Mouse (Mus musculus) forebrain, embryonic 13.5 days (tissue): ENCODE measurements around the gene Olfr527. TPM values are rescaled to one million over a fixed set of nuclear protein-coding genes. Genes with fewer than 3 reads are reported as not detected.

Source experiments
- ATAC-seq: fragments of 200-750 bp; cut with Nextera tagmentation; 2 replicates; pipeline ENCODE4 v1.8.0; 2017
- H3K27ac ChIP-seq: fragments of 300-500 bp; sonication (generic); 2 replicates; pipeline ENCODE4 v1.5.1; 2015; ENCODE audit warnings: inconsistent platforms, mild to moderate bottlenecking, moderate library complexity
- H3K27me3 ChIP-seq: fragments of 300-500 bp; sonication (generic); 2 replicates; pipeline ENCODE4 v1.6.1; 2015; ENCODE audit warnings: mild to moderate bottlenecking, inconsistent platforms
- H3K36me3 ChIP-seq: fragments of 300-500 bp; sonication (generic); 2 replicates; pipeline ENCODE4 v1.6.1; 2015; ENCODE audit warnings: mild to moderate bottlenecking, inconsistent platforms; ENCODE audit not compliant: poor library complexity, severe bottlenecking
- H3K4me1 ChIP-seq: fragments of 300-500 bp; sonication (generic); 2 replicates; pipeline ENCODE4 v1.6.1; 2015; ENCODE audit warnings: inconsistent platforms
- H3K4me2 ChIP-seq: fragments of 300-500 bp; sonication (generic); 2 replicates; pipeline ENCODE4 v1.6.1; 2015; ENCODE audit warnings: inconsistent platforms, mild to moderate bottlenecking, moderate library complexity
- H3K4me3 ChIP-seq: fragments of 300-500 bp; sonication (generic); 2 replicates; pipeline ENCODE4 v1.5.1; 2015; ENCODE audit warnings: mild to moderate bottlenecking, inconsistent platforms
- H3K9ac ChIP-seq: fragments of 300-500 bp; sonication (generic); 2 replicates; pipeline ENCODE4 v1.6.1; 2015; ENCODE audit warnings: mild to moderate bottlenecking, inconsistent platforms
- H3K9me3 ChIP-seq: fragments of 300-500 bp; sonication (generic); replicated peaks from 2 replicates; pipeline ENCODE4 v1.6.1; 2016; ENCODE audit warnings: inconsistent platforms
- WGBS: fragments of 180-500 bp; shearing (Covaris S2); methylation state at CpG from one replicate; pipeline ENCODE4 v1.1.7; 2015; 5-methylcytosine and 5-hydroxymethylcytosine counted together
- polyA plus RNA-seq: library from polyadenylated mRNA; unstranded; fragments of >200 nt; fragmentation: Nextera tagmentation; extraction: Ambion mirVana; gene quantifications from 2 replicates; pipeline ENCODE4 v1.2.1, GENCODE M21; 2015

The Olfr527 gene
- not detected in 2 replicates for polyA plus RNA-seq

DNA sequence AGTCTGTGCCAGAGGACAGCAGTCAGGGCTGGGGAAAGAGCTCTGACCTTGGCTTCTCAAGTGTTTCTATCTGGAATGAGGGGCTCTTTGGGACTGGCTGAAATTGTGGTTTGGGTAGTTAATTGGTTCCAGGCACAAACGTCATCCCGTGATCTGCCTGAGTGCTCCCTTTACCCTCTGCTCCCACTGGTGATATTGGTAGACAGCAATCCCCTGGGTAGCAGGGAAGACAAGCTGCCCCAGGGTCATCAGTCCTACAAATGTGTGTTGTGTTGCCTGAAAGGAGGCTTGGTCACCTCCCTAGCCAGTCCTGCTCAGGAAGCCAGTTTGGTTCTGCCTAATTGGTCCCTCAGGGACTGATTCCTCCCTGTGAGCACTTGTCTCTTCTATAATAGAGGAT is at the start of gene Olfr527:
Gene Olfr527, plus strand, starts transcription at position 301 of the 400 bp plus-strand sequence.
- H3K36me3 ChIP-seq, result no peaks in the 10 kb centered on the region
- no peaks in the 10 kb centered on the region for H3K9me3 ChIP-seq
- H3K4me2 ChIP-seq, result no peak within 1 kb of the TSS
- WGBS, result 80% methylated on average over 2 of the region's 2 CpGs
- no peak for ATAC-seq
- H3K27ac ChIP-seq, result no peak within 1 kb of the TSS
- H3K4me1 ChIP-seq, result no peaks in the 10 kb centered on the region
- no peak within 1 kb of the TSS for H3K4me3 ChIP-seq
- no peak within 1 kb of the TSS for H3K9ac ChIP-seq
- H3K27me3 ChIP-seq, result no peaks in the 10 kb centered on the region

DNA sequence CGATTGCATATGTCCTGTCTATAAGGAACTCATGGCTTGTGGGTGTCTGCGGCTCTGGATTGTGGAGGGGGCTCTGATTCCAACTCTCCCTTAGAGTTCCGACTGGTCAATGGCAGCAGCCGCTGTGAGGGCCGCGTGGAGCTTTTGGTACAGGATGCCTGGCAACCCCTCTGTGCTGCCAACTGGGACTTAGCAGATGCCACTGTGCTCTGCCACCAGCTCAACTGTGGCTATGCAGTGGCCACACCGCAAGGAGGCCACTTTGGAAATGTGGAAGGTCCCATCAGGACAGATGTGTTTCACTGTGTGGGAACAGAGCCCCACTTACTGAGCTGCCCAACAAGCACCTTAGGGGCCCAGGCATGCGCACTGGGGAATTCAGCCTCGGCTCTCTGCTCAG is 38.1 kb upstream of the Olfr527 start:
- H3K4me1 ChIP-seq, result no peaks in the 10 kb centered on the region
- H3K27me3 ChIP-seq, result no peaks in the 10 kb centered on the region
- no peak overlapping the region for H3K4me3 ChIP-seq
- WGBS, result 90% methylated on average over 9 of the region's 9 CpGs
- H3K4me2 ChIP-seq, result no peak overlapping the region
- no peaks in the 10 kb centered on the region for H3K9me3 ChIP-seq
- no peak overlapping the region for H3K9ac ChIP-seq
- ATAC-seq, result no peak
- no peak overlapping the region for H3K27ac ChIP-seq
- H3K36me3 ChIP-seq, result no peaks in the 10 kb centered on the region

DNA sequence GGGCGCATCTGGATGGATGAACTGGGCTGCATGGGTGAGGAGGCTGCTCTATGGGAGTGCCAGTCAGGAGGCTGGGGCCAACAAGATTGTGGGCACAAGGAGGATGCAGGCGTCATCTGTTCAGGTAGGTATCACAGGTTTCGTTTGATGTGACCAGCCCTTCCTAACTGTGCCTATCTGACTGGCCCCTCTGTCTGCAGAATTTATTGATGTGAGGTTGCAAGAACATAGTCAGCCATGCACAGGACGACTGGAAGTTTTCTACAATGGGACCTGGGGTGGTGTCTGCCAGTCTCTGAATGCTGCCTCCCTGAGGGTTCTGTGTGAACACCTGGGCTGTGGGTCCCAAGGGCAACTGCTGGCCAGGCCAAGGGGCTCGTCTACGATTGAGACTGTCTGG is 36.9 kb upstream of the Olfr527 start:
- no peak overlapping the region for H3K9ac ChIP-seq
- no peaks in the 10 kb centered on the region for H3K27me3 ChIP-seq
- H3K4me3 ChIP-seq, result no peak overlapping the region
- WGBS, result 75% methylated on average over 6 of the region's 6 CpGs
- no peaks in the 10 kb centered on the region for H3K4me1 ChIP-seq
- no peak for ATAC-seq
- H3K27ac ChIP-seq, result no peak overlapping the region
- H3K4me2 ChIP-seq, result no peak overlapping the region
- H3K36me3 ChIP-seq, result no peaks in the 10 kb centered on the region
- H3K9me3 ChIP-seq, result no peaks in the 10 kb centered on the region

DNA sequence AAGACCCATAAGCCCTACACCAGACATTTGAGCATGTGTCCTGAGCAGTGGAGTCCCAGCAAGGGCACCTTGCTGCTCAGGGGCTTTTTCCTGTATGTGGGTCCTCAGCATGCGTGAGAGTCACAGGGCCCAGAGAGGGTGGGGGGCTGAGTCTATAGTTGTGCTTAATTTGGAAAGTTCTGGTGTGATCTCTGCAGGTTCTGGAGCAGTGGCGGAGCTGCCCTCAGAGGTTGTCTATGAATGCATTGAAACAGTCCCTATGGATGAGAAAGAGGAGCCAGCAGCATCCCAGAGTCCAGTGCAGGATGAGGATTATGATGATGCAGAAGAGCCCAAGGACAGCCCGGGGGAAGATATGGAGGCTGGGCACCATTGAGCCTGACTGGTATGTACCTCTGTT is 34.4 kb upstream of the Olfr527 start:
- no peaks in the 10 kb centered on the region for H3K27me3 ChIP-seq
- H3K9ac ChIP-seq, result no peak overlapping the region
- no peaks in the 10 kb centered on the region for H3K36me3 ChIP-seq
- no peak for ATAC-seq
- no peaks in the 10 kb centered on the region for H3K9me3 ChIP-seq
- H3K4me3 ChIP-seq, result no peak overlapping the region
- no peak overlapping the region for H3K27ac ChIP-seq
- H3K4me1 ChIP-seq, result no peaks in the 10 kb centered on the region
- 94% methylated on average over 3 of the region's 3 CpGs for WGBS
- no peak overlapping the region for H3K4me2 ChIP-seq

DNA sequence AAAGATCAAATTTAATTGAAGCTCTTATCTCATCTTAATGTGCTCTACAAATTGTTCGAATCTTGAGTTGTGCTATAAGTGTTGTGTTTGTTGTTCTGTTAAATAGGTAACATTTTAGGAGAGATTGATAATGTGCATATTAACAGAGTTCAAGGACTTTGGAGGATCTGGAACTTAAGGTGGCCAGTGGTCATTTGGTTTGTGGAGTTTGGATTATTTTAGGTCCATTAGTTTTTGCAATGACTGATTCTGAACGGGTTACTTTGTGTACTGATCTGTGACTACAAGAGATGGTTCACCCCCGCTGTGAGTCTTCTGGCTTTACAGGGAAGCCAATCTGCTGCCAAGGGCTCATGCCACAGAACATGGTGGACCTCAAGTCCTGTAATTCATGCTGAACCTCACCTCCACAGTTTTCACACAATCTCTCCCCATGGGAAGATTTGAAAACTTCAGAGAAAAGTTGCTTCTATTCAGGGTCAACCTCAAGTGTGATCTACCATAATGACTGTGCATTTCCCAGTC is 13.9 kb upstream of the Olfr527 start:
- Histone ChIP-seq H3K9ac (no peak overlapping the region), H3K4me2 (no peak overlapping the region), H3K27ac (no peak overlapping the region), H3K9me3 (no peaks in the 10 kb centered on the region), H3K36me3 (no peaks in the 10 kb centered on the region), H3K4me3 (no peak overlapping the region), H3K27me3 (no peaks in the 10 kb centered on the region), H3K4me1 (no peaks in the 10 kb centered on the region)
- WGBS, result 81% methylated on average over 3 of the region's 3 CpGs
- ATAC-seq, result no peak

- no peak for ATAC-seq
- WGBS, result 38% methylated on average over 1 of the region's 1 CpGs
- no peaks in the 10 kb centered on the region for H3K27me3 ChIP-seq
These were observed 13.3 kb upstream of the Olfr527 start, which contains the start of gene Olfr525 for GRCm38 (mm10) chr7:140320558-140320957. Gene Olfr525, plus strand, starts transcription at chr7:140320858.

GRCm38 (mm10) chr7:140321135-140321534 is 12.7 kb upstream of the Olfr527 start:
- ATAC-seq, result no peak
- no peaks in the 10 kb centered on the region for H3K36me3 ChIP-seq
- no peaks in the 10 kb centered on the region for H3K4me1 ChIP-seq
- no peak overlapping the region for H3K9ac ChIP-seq
- H3K4me2 ChIP-seq, result no peak overlapping the region
- H3K27ac ChIP-seq, result no peak overlapping the region
- H3K4me3 ChIP-seq, result no peak overlapping the region
- no peaks in the 10 kb centered on the region for H3K27me3 ChIP-seq
- no peaks in the 10 kb centered on the region for H3K9me3 ChIP-seq

More at GRCm38 (mm10) chr7:140320558-140320957, 13.3 kb upstream of the Olfr527 start, which contains the start of gene Olfr525:
- Histone ChIP-seq H3K36me3 (no peaks in the 10 kb centered on the region), H3K4me1 (no peaks in the 10 kb centered on the region), H3K9me3 (no peaks in the 10 kb centered on the region), H3K4me2 (no peak within 1 kb of the TSS), H3K9ac (no peak within 1 kb of the TSS), H3K27ac (no peak within 1 kb of the TSS), H3K4me3 (no peak within 1 kb of the TSS)

GRCm38 (mm10) chr7:140329766-140330304 is 4.0 kb upstream of the Olfr527 start:
- no peaks in the 10 kb centered on the region for H3K9me3 ChIP-seq
- 64% methylated on average over 1 of the region's 1 CpGs for WGBS
- H3K27ac ChIP-seq, result no peak overlapping the region
- H3K9ac ChIP-seq, result no peak overlapping the region
- H3K4me3 ChIP-seq, result no peak overlapping the region
- H3K36me3 ChIP-seq, result no peaks in the 10 kb centered on the region
- ATAC-seq, result no peak
- H3K27me3 ChIP-seq, result no peaks in the 10 kb centered on the region
- no peak overlapping the region for H3K4me2 ChIP-seq
- no peaks in the 10 kb centered on the region for H3K4me1 ChIP-seq

DNA sequence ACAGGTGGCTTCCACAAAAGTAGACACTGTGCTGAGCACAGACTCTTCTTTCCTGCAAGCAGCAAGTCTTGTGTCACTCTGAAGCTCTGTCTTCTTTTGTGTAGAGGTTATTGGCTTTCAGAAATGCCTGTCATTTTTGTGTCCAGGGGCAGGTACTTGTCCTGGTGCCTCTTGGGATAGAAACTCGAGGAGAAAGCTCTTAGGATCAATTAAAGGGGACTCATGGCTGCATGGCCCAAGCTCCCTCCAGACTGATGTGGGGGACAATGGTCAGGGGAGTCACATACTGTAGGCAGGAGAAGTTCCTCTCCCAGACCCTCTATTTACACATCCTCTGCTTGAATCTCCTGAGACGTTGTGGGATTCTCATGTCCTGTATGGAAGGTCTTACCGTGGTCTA is 27.8 kb downstream of the Olfr527 start, which contains the start of gene Olfr60:
Gene Olfr60, minus strand, starts transcription at position 101 of the 400 bp plus-strand sequence.
- H3K4me3 ChIP-seq, result no peak within 1 kb of the TSS
- H3K4me1 ChIP-seq, result no peaks in the 10 kb centered on the region
- no peak within 1 kb of the TSS for H3K27ac ChIP-seq
- no peak within 1 kb of the TSS for H3K9ac ChIP-seq
- H3K36me3 ChIP-seq, result no peaks in the 10 kb centered on the region
- H3K9me3 ChIP-seq, result no peaks in the 10 kb centered on the region
- no peak for ATAC-seq
- WGBS, result 69% methylated on average over 3 of the region's 3 CpGs
- no peak within 1 kb of the TSS for H3K4me2 ChIP-seq
- H3K27me3 ChIP-seq, result no peaks in the 10 kb centered on the region

DNA sequence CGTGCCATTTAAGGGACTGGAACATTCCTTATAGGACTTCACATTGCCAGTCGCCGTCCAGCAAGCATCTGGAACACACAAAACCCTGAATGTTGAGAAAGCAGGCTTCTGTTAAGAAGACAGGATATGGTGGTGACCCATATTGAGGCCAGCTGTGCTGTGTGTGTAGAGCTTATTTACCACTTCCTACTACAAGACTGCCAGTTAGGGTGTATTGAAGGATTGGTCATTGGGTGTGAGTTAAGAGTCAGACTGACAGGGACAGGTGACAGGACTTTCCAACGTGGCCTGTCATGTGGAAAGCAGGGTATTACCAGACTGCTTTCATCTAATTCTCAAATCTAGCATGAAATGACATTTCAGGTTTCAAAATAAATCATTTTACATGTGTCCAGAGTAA is 40.5 kb downstream of the Olfr527 start:
- Histone ChIP-seq H3K27me3 (no peaks in the 10 kb centered on the region), H3K4me3 (no peak overlapping the region), H3K4me2 (no peak overlapping the region), H3K9ac (no peak overlapping the region), H3K9me3 (no peaks in the 10 kb centered on the region), H3K27ac (no peak overlapping the region), H3K36me3 (no peaks in the 10 kb centered on the region), H3K4me1 (no peaks in the 10 kb centered on the region)
- 82% methylated on average over 4 of the region's 4 CpGs for WGBS
- no peak for ATAC-seq

GRCm38 (mm10) chr7:140376231-140376630 is 42.4 kb downstream of the Olfr527 start, which contains the start of gene Olfr530:
Gene Olfr530, minus strand, starts transcription at chr7:140376331.
- Histone ChIP-seq H3K27me3 (no peaks in the 10 kb centered on the region), H3K9ac (no peak within 1 kb of the TSS), H3K27ac (no peak within 1 kb of the TSS), H3K36me3 (no peaks in the 10 kb centered on the region), H3K4me3 (no peak within 1 kb of the TSS), H3K9me3 (no peaks in the 10 kb centered on the region), H3K4me2 (no peak within 1 kb of the TSS), H3K4me1 (no peaks in the 10 kb centered on the region)
- no peak for ATAC-seq
- 57% methylated on average over 1 of the region's 1 CpGs for WGBS

GRCm38 (mm10) chr7:140376911-140377310 is 43.1 kb downstream of the Olfr527 start:
- 92% methylated on average over 2 of the region's 2 CpGs for WGBS
- no peaks in the 10 kb centered on the region for H3K36me3 ChIP-seq

More at GRCm38 (mm10) chr7:140376911-140377310, 43.1 kb downstream of the Olfr527 start:
- H3K9me3 ChIP-seq, result no peaks in the 10 kb centered on the region
- H3K27ac ChIP-seq, result no peak overlapping the region
- no peak overlapping the region for H3K4me2 ChIP-seq
- H3K27me3 ChIP-seq, result no peaks in the 10 kb centered on the region
- H3K9ac ChIP-seq, result no peak overlapping the region
- ATAC-seq, result no peak
- H3K4me1 ChIP-seq, result no peaks in the 10 kb centered on the region
- no peak overlapping the region for H3K4me3 ChIP-seq
